Mouse (Mus musculus) ovary, postnatal 14 days (tissue): Measurements from ENCODE around the gene Derl3.

Experiments used
- DNase-seq: peaks from one replicate; pipeline ENCODE4 v3.0.0; 2022; ENCODE audit warnings: low spot score

The Derl3 gene

GRCm38 (mm10) chr10:75941042-75941824 lies 48.0 kb downstream of the Derl3 start:
- no peak for DNase-seq

DNA sequence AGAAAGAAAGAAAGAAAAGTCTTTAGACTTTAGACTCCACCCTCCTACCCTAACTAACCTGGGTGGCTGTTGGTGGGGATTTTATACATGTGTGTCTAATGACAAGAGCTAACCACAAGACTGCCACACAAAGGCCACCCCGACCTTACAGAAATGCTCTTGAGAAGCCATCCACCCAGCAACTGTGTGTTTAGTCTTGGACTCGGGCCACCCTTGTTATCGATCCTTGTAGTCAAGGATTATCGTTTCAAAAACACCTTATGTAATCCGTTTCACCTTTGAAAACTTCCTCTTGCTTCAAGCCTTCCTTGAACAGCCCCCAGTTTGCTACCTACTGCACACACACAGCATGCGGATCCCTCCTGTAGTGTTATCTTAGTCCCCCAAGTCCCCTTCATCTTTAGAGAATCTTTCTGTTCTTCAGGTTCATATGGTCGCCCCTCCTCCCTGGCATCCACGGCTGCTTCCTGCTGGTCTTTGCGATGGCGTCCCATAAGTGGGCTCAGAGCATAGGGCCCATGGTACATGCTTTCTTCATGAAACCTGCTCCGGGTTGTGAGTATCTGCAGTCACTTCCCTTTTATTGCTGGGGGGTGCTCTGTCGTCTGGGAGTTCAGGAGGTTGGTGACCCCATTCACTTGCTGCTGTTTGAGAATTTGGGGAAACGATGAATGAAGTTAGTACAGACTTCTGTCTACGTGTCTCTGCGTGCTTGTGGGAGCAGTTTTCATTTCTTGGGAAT lies 49.7 kb downstream of the Derl3 start, which contains the start of gene Vpreb3:
Gene Vpreb3 (plus strand): TSS at position 322 of the 742 bp plus-strand sequence.
- DNase-seq: no peak

DNA sequence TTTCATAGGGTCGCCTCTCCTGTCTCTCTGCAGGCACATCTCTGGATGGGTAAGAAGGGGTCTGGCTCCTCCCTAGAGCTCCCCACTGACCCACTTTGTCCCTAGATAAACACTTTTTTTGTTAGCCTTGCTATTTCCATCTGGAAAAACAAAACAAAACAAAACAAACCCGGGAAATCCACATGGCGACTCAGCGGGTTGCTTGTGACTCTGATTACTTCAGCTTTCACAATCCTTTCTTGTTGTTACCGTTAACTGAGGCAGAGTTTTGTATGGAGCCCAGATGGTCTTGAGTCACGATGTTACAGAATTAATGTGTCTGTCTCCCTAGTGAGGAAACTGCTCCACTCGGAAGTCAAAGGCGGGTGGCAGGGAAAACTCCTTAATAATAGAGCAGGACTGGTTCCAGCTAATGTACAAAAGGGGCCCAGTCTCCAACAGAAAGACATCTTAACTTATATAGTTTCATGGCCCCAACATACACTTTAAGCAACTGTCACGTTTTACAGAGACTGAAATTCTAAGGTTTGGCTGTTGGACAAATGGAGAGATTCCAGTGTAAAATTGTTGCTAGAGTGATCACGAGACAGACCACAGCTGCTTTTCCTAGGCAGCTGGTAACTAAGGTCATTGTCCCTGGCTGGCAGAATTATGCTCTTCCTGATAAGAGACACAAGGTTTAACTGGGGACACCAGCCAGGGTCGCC lies 51.0 kb downstream of the Derl3 start:
- no peak for DNase-seq

- no peak for DNase-seq
Observed at GRCm38 (mm10) chr10:75945213-75945612, 52.0 kb downstream of the Derl3 start.
